Mouse (Mus musculus): ENCODE data around the gene Taf1c. TPM values are rescaled to one million over a fixed set of nuclear protein-coding genes. Genes with fewer than 3 reads are reported as not detected.
A peak's percentile ranks its signal among the peaks of the same experiment; 100 is the strongest.

The Taf1c gene
- polyA plus RNA-seq, 1 experiment from 2014 or later, result 5.7 TPM

GRCm38 (mm10) chr8:119635378-119635777, 30.4 kb upstream of the Taf1c start, which contains the start of gene Kcng4:
Kcng4 (minus strand) TSS chr8:119635680.
- H3K27ac ChIP-seq (ENCODE audit: low read length), result no peak within 1 kb of the TSS
- DNase-seq (ENCODE audit: low spot score) (peak; percentile 9), ATAC-seq (no peak; the same call in 1 of the 2 replicates)

GRCm38 (mm10) chr8:119634616-119635336, 29.8 kb upstream of the Taf1c start:
- 0 out of 2 replicates have a peak overlapping the region, but pooled peaks have one; percentile 15 for H3K4me2 ChIP-seq (replicated peaks; ENCODE audit: low read depth, low read length)
- H3K27me3 ChIP-seq (replicated peaks; ENCODE audit: insufficient read depth, low read length), result no peaks in the 10 kb centered on the region

More at GRCm38 (mm10) chr8:119635378-119635777, 30.4 kb upstream of the Taf1c start, which contains the start of gene Kcng4:
- 24% methylated on average over 6 of the region's 6 CpGs for WGBS
- TF ChIP-seq CTCF (IDR thresholded peaks at IDR 0.05) (no peak), EP300 (IDR thresholded peaks at IDR 0.05) (no peak)
- Histone ChIP-seq H3K4me1 (ENCODE audit: insufficient read depth, low read depth, low read length) (no peaks in the 10 kb centered on the region), H3K4me3 (ENCODE audit: low read depth, low read length) (no peak within 1 kb of the TSS), H3K9me3 (ENCODE audit: low read length) (no peaks in the 10 kb centered on the region), H3K4me2 (replicated peaks; ENCODE audit: low read depth, low read length) (0 out of 2 replicates have a peak within 1 kb of the TSS, but pooled peaks have one; percentile 15), H3K36me3 (ENCODE audit: insufficient read depth, low read length) (no peaks in the 10 kb centered on the region), H3K27me3 (replicated peaks; ENCODE audit: insufficient read depth, low read length) (no peaks in the 10 kb centered on the region), H3K9ac (replicated peaks; ENCODE audit: low read depth) (no peak within 1 kb of the TSS)

GRCm38 (mm10) chr8:119632909-119633308, 27.9 kb upstream of the Taf1c start:
- Histone ChIP-seq H3K9ac (replicated peaks; ENCODE audit: low read depth) (no peak overlapping the region), H3K27ac (ENCODE audit: low read length) (no peak overlapping the region), H3K4me1 (ENCODE audit: insufficient read depth, low read depth, low read length) (no peaks in the 10 kb centered on the region), H3K4me2 (replicated peaks; ENCODE audit: low read depth, low read length) (no peak overlapping the region), H3K4me3 (ENCODE audit: low read depth, low read length) (no peak overlapping the region), H3K36me3 (ENCODE audit: insufficient read depth, low read length) (no peaks in the 10 kb centered on the region), H3K9me3 (ENCODE audit: low read length) (no peaks in the 10 kb centered on the region), H3K27me3 (replicated peaks; ENCODE audit: insufficient read depth, low read length) (no peaks in the 10 kb centered on the region)
- TF ChIP-seq EP300 (IDR thresholded peaks at IDR 0.05) (no peak), CTCF (IDR thresholded peaks at IDR 0.05) (no peak)
- no peak for ATAC-seq
- WGBS, result 50% methylated on average over 29 of the region's 29 CpGs
- DNase-seq (ENCODE audit: low spot score), result no peak

More at GRCm38 (mm10) chr8:119634616-119635336, 29.8 kb upstream of the Taf1c start:
- DNase-seq (ENCODE audit: low spot score) (no peak), ATAC-seq (no peak; the same call in 1 of the 2 replicates)
- H3K36me3 ChIP-seq (ENCODE audit: insufficient read depth, low read length), result no peaks in the 10 kb centered on the region
- H3K9me3 ChIP-seq (ENCODE audit: low read length), result no peaks in the 10 kb centered on the region
- TF ChIP-seq CTCF (IDR thresholded peaks at IDR 0.05) (no peak), EP300 (IDR thresholded peaks at IDR 0.05) (no peak)
- no peaks in the 10 kb centered on the region for H3K4me1 ChIP-seq (ENCODE audit: insufficient read depth, low read depth, low read length)
- no peak overlapping the region for H3K4me3 ChIP-seq (ENCODE audit: low read depth, low read length)
- WGBS, result 20% methylated on average over 14 of the region's 14 CpGs
- H3K9ac ChIP-seq (replicated peaks; ENCODE audit: low read depth), result no peak overlapping the region
- H3K27ac ChIP-seq (ENCODE audit: low read length), result no peak overlapping the region

GRCm38 (mm10) chr8:119632246-119632645, 27.2 kb upstream of the Taf1c start:
- Histone ChIP-seq H3K9ac (replicated peaks; ENCODE audit: low read depth) (no peak overlapping the region), H3K4me3 (ENCODE audit: low read depth, low read length) (no peak overlapping the region), H3K4me1 (ENCODE audit: insufficient read depth, low read depth, low read length) (no peaks in the 10 kb centered on the region), H3K36me3 (ENCODE audit: insufficient read depth, low read length) (no peaks in the 10 kb centered on the region), H3K27ac (ENCODE audit: low read length) (no peak overlapping the region), H3K4me2 (replicated peaks; ENCODE audit: low read depth, low read length) (no peak overlapping the region), H3K27me3 (replicated peaks; ENCODE audit: insufficient read depth, low read length) (no peaks in the 10 kb centered on the region), H3K9me3 (ENCODE audit: low read length) (no peaks in the 10 kb centered on the region)
- no peak for TF ChIP-seq CTCF (IDR thresholded peaks at IDR 0.05)
- TF ChIP-seq EP300 (IDR thresholded peaks at IDR 0.05), result no peak
- DNase-seq (ENCODE audit: low spot score) (no peak), ATAC-seq (no peak)
- WGBS, result 83% methylated on average over 9 of the region's 9 CpGs

GRCm38 (mm10) chr8:119630841-119631240, 25.8 kb upstream of the Taf1c start:
- no peak overlapping the region for H3K4me3 ChIP-seq (ENCODE audit: low read depth, low read length)
- no peak overlapping the region for H3K9ac ChIP-seq (replicated peaks; ENCODE audit: low read depth)
- no peak for DNase-seq (ENCODE audit: low spot score)
- ATAC-seq, result no peak
- TF ChIP-seq CTCF (IDR thresholded peaks at IDR 0.05) (no peak), EP300 (IDR thresholded peaks at IDR 0.05) (no peak)
- no peaks in the 10 kb centered on the region for H3K9me3 ChIP-seq (ENCODE audit: low read length)
- H3K36me3 ChIP-seq (ENCODE audit: insufficient read depth, low read length), result no peaks in the 10 kb centered on the region
- H3K4me2 ChIP-seq (replicated peaks; ENCODE audit: low read depth, low read length), result no peak overlapping the region
- no peak overlapping the region for H3K27ac ChIP-seq (ENCODE audit: low read length)
- H3K27me3 ChIP-seq (replicated peaks; ENCODE audit: insufficient read depth, low read length), result no peaks in the 10 kb centered on the region
- no peaks in the 10 kb centered on the region for H3K4me1 ChIP-seq (ENCODE audit: insufficient read depth, low read depth, low read length)
- WGBS, result 55% methylated on average over 3 of the region's 3 CpGs

- ATAC-seq, result peak; percentile 69
These were observed 22.8 kb upstream of the Taf1c start for GRCm38 (mm10) chr8:119627613-119628359.

More at GRCm38 (mm10) chr8:119627613-119628359, 22.8 kb upstream of the Taf1c start:
- Histone ChIP-seq H3K4me2 (replicated peaks; ENCODE audit: low read depth, low read length) (no peak overlapping the region), H3K27ac (ENCODE audit: low read length) (no peak overlapping the region), H3K9me3 (ENCODE audit: low read length) (no peaks in the 10 kb centered on the region), H3K4me3 (ENCODE audit: low read depth, low read length) (no peak overlapping the region), H3K4me1 (ENCODE audit: insufficient read depth, low read depth, low read length) (no peaks in the 10 kb centered on the region), H3K27me3 (replicated peaks; ENCODE audit: insufficient read depth, low read length) (no peaks in the 10 kb centered on the region), H3K9ac (replicated peaks; ENCODE audit: low read depth) (no peak overlapping the region), H3K36me3 (ENCODE audit: insufficient read depth, low read length) (no peaks in the 10 kb centered on the region)
- whole genome bisulfite sequencing, result 30% methylated on average over 10 of the region's 10 CpGs
- DNase-seq (ENCODE audit: low spot score), result no peak
- no peak for TF ChIP-seq EP300 (IDR thresholded peaks at IDR 0.05)
- no peak for TF ChIP-seq CTCF (IDR thresholded peaks at IDR 0.05)
